Mouse (Mus musculus) MEL (cell line): ENCODE results near the gene Olfr1202. TPM values are rescaled to one million over a fixed set of nuclear protein-coding genes. Genes with fewer than 3 reads are reported as not detected.

Experiments
- DNase-seq: peaks from one replicate; pipeline ENCODE4 v3.0.0; 2011; ENCODE audit warnings: low read depth, low spot score
- H3K27ac ChIP-seq: 2 replicates; pipeline ENCODE4 v1.5.1; 2012; ENCODE audit warnings: low read depth, mild to moderate bottlenecking, control low read depth, low read length, moderate library complexity; ENCODE audit not compliant: control insufficient read depth
- H3K27me3 ChIP-seq, 2 experiments: fragments of 150-350 bp in 1 of 2; sonication (generic) in 1 of 2; 2 replicates each; pipeline ENCODE4 v1.6.1; 2012; ENCODE audit warnings: low read length in 2 of 2, mild to moderate bottlenecking in 2 of 2, improper control_type of control experiment in 1 of 2, moderate library complexity in 1 of 2; ENCODE audit not compliant: insufficient read depth in 2 of 2, control insufficient read depth in 1 of 2
- H3K36me3 ChIP-seq, 2 experiments: 2 replicates each; pipeline ENCODE4 v1.6.1; 2012 to 2014; ENCODE audit warnings: low read length in 2 of 2, improper control_type of control experiment in 1 of 2, inconsistent platforms in 1 of 2, mild to moderate bottlenecking in 1 of 2; ENCODE audit not compliant: insufficient read depth in 2 of 2, control insufficient read depth in 1 of 2
- H3K4me1 ChIP-seq, 2 experiments: fragments of 150-350 bp in 1 of 2; sonication (generic) in 1 of 2; 2 replicates each; pipeline ENCODE4 v1.6.1; 2012; ENCODE audit warnings: low read length in 2 of 2, improper control_type of control experiment in 1 of 2, mild to moderate bottlenecking in 1 of 2; ENCODE audit not compliant: insufficient read depth in 2 of 2, control insufficient read depth in 1 of 2
- H3K4me3 ChIP-seq, 2 experiments: fragments of 150-350 bp in 1 of 2; sonication (generic) in 1 of 2; 2 replicates each; pipeline ENCODE4 v1.5.1; 2012; ENCODE audit warnings: low read depth in 2 of 2, low read length in 2 of 2, mild to moderate bottlenecking in 2 of 2, moderate library complexity in 2 of 2, control low read depth in 1 of 2, improper control_type of control experiment in 1 of 2; ENCODE audit not compliant: control insufficient read depth in 1 of 2, insufficient read depth in 1 of 2
- H3K79me2 ChIP-seq: 2 replicates; pipeline ENCODE4 v1.6.1; 2012; ENCODE audit warnings: mild to moderate bottlenecking, low read length, moderate library complexity; ENCODE audit not compliant: control insufficient read depth, poor library complexity, insufficient read depth
- H3K9ac ChIP-seq: 2 replicates; pipeline ENCODE4 v1.6.1; 2012; ENCODE audit warnings: low read depth, mild to moderate bottlenecking, control low read depth, low read length, moderate library complexity; ENCODE audit not compliant: control insufficient read depth, poor library complexity, severe bottlenecking
- H3K9me3 ChIP-seq: fragments of 150-350 bp; sonication (generic); replicated peaks from 2 replicates; pipeline ENCODE4 v1.6.1; 2012; ENCODE audit warnings: mild to moderate bottlenecking, low read length, improper control_type of control experiment, moderate library complexity; ENCODE audit not compliant: insufficient read depth
- CHD2 ChIP-seq: IDR thresholded peaks from 2 replicates; pipeline ENCODE4 v1.6.1; 2011; ENCODE audit warnings: low read length, improper control_type of control experiment
- CTCF ChIP-seq, 3 experiments: IDR thresholded peaks in 2 of 3; conservative IDR thresholded peaks in 1 of 3; 2 replicates each; pipeline ENCODE4 v1.5.1; 2011 to 2012; ENCODE audit warnings: low read length in 3 of 3, low read depth in 2 of 3, mild to moderate bottlenecking in 2 of 3, improper control_type of control experiment in 1 of 3, inconsistent platforms in 1 of 3, mixed read lengths in 1 of 3, moderate library complexity in 1 of 3; ENCODE audit not compliant: control insufficient read depth in 1 of 3, insufficient read depth in 1 of 3, poor library complexity in 1 of 3, severe bottlenecking in 1 of 3
- EP300 ChIP-seq, 2 experiments: IDR thresholded peaks; 2 replicates each; pipeline ENCODE4 v1.6.1; 2011; ENCODE audit warnings: improper control_type of control experiment in 2 of 2, low read length in 2 of 2, low read depth in 1 of 2, mild to moderate bottlenecking in 1 of 2
- GATA1 ChIP-seq: IDR thresholded peaks from 2 replicates; pipeline ENCODE4 v1.6.1; 2011; ENCODE audit warnings: low read depth, low read length, improper control_type of control experiment
- HCFC1 ChIP-seq: IDR thresholded peaks from 2 replicates; pipeline ENCODE4 v1.6.1; 2012; ENCODE audit warnings: low read depth, mild to moderate bottlenecking, inconsistent platforms, low read length, improper control_type of control experiment, moderate library complexity
- JUND ChIP-seq: IDR thresholded peaks from 2 replicates; pipeline ENCODE4 v1.6.1; 2011; ENCODE audit warnings: low read depth, mild to moderate bottlenecking, improper control_type of control experiment, low read length
- KAT2A ChIP-seq: conservative IDR thresholded peaks from 2 replicates; pipeline ENCODE4 v1.6.1; 2012; ENCODE audit warnings: low read depth, low read length, improper control_type of control experiment, inconsistent platforms
- MAX ChIP-seq: IDR thresholded peaks from 2 replicates; pipeline ENCODE4 v1.6.1; 2011; ENCODE audit warnings: low read length, improper control_type of control experiment
- MAZ ChIP-seq: IDR thresholded peaks from 2 replicates; pipeline ENCODE4 v1.6.1; 2012; ENCODE audit warnings: low read depth, mild to moderate bottlenecking, inconsistent platforms, low read length, improper control_type of control experiment
- MYC ChIP-seq: IDR thresholded peaks from 2 replicates; pipeline ENCODE4 v1.6.1; 2011; ENCODE audit warnings: low read depth, mild to moderate bottlenecking, low read length, improper control_type of control experiment, moderate library complexity
- NELFE ChIP-seq: IDR thresholded peaks from 2 replicates; pipeline ENCODE4 v1.6.1; 2011; ENCODE audit warnings: low read depth, low read length, improper control_type of control experiment
- POLR2A ChIP-seq, 2 experiments: IDR thresholded peaks; 2 replicates each; pipeline ENCODE4 v1.6.1; 2011 to 2012; ENCODE audit warnings: low read length in 2 of 2, mild to moderate bottlenecking in 2 of 2, control low read depth in 1 of 2, improper control_type of control experiment in 1 of 2, low read depth in 1 of 2, moderate library complexity in 1 of 2; ENCODE audit not compliant: control insufficient read depth in 1 of 2, insufficient read depth in 1 of 2, poor library complexity in 1 of 2
- POLR2AphosphoS5 ChIP-seq: IDR thresholded peaks from 2 replicates; pipeline ENCODE4 v1.6.1; 2012; ENCODE audit warnings: low read depth, borderline replicate concordance, mild to moderate bottlenecking, inconsistent platforms, low read length, moderate library complexity, mixed read lengths
- RAD21 ChIP-seq: IDR thresholded peaks from 2 replicates; pipeline ENCODE4 v1.6.1; 2011; ENCODE audit warnings: mild to moderate bottlenecking, low read depth, low read length, improper control_type of control experiment
- RCOR1 ChIP-seq: IDR thresholded peaks from 2 replicates; pipeline ENCODE4 v1.6.1; 2012; ENCODE audit warnings: low read depth, mild to moderate bottlenecking, inconsistent platforms, low read length, improper control_type of control experiment
- SIN3A ChIP-seq: IDR thresholded peaks from 2 replicates; pipeline ENCODE4 v1.6.1; 2012; ENCODE audit warnings: low read length, improper control_type of control experiment, inconsistent platforms
- TBP ChIP-seq: IDR thresholded peaks from 2 replicates; pipeline ENCODE4 v1.8.0; 2011; ENCODE audit warnings: low read depth, low read length, improper control_type of control experiment
- UBTF ChIP-seq: IDR thresholded peaks from 2 replicates; pipeline ENCODE4 v1.6.1; 2012; ENCODE audit warnings: low read depth, mild to moderate bottlenecking, inconsistent platforms, low read length, improper control_type of control experiment, moderate library complexity, borderline replicate concordance; ENCODE audit not compliant: insufficient read depth
- USF2 ChIP-seq, 2 experiments: IDR thresholded peaks; 2 replicates each; pipeline ENCODE4 v1.6.1; 2011 to 2012; ENCODE audit warnings: improper control_type of control experiment in 2 of 2, low read length in 2 of 2, borderline replicate concordance in 1 of 2, inconsistent platforms in 1 of 2, low read depth in 1 of 2, mild to moderate bottlenecking in 1 of 2; ENCODE audit not compliant: insufficient read depth in 1 of 2
- ZC3H11A ChIP-seq: IDR thresholded peaks from 2 replicates; pipeline ENCODE4 v1.6.1; 2012; ENCODE audit warnings: low read depth, mild to moderate bottlenecking, inconsistent platforms, low read length, improper control_type of control experiment
- ZKSCAN1 ChIP-seq: IDR thresholded peaks from 2 replicates; pipeline ENCODE4 v1.6.1; 2012; ENCODE audit warnings: low read depth, mild to moderate bottlenecking, inconsistent platforms, low read length, improper control_type of control experiment, moderate library complexity
- ZMIZ1 ChIP-seq: IDR thresholded peaks from 2 replicates; pipeline ENCODE4 v1.6.1; 2012; ENCODE audit warnings: low read depth, mild to moderate bottlenecking, inconsistent platforms, low read length, improper control_type of control experiment, moderate library complexity
- ZNF384 ChIP-seq: IDR thresholded peaks from 2 replicates; pipeline ENCODE4 v1.6.1; 2012; ENCODE audit warnings: low read depth, mild to moderate bottlenecking, inconsistent platforms, low read length, improper control_type of control experiment
- polyA plus RNA-seq, 2 experiments: library from polyadenylated mRNA; stranded (reverse) in 1 of 2; unstranded in 1 of 2; fragments of >175 nt in 1 of 2; fragments of >200 nt in 1 of 2; gene quantifications; 2 replicates each; pipeline versions ENCODE4 v1.2.1 to v1.2.4; 2012; ENCODE audit warnings: low replicate concordance in 2 of 2, low read depth in 1 of 2; ENCODE audit not compliant: insufficient read length in 2 of 2, insufficient read depth in 1 of 2, missing spikeins in 1 of 2
- total RNA-seq: library from RNA; depleted of rRNA; stranded (reverse); fragments of 300-350 nt; gene quantifications from 2 replicates; pipeline ENCODE4 v1.2.3, GENCODE M21; 2012; rRNA removed

The Olfr1202 gene
- total RNA-seq (not detected in 2 replicates), polyA plus RNA-seq (not detected)

DNA sequence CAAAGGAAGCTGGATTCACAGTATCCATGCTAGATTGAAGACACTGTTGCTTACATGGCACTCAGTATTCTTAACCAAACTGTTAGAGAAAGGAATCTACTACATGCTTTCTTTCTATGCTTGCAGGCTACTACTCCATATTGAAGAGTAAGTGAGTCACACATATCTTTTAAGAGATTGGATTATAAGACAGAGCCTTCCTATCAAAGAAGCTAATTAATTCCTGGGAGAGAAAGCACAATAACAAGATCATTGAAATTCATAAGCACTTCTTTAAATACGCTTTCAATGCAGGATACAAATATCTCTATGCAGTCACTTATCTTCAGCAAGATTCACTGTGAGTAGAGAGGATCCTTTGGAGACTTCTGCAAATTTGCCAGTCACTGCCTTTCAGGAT, at the start of gene Olfr1202:
Gene Olfr1202, plus strand, starts transcription at position 301 of the 400 bp plus-strand sequence.
- Histone ChIP-seq H3K4me3 (no peak within 1 kb of the TSS), H3K27me3 (no peaks in the 10 kb centered on the region), H3K4me1 (no peaks in the 10 kb centered on the region), H3K9me3 (no peaks in the 10 kb centered on the region), H3K27ac (no peak within 1 kb of the TSS), H3K36me3 (no peaks in the 10 kb centered on the region), H3K9ac (no peak within 1 kb of the TSS), H3K79me2 (no peaks in the 10 kb centered on the region)
- no peak for DNase-seq
- TF ChIP-seq UBTF (no peak), JUND (no peak), CHD2 (no peak), MAX (no peak), SIN3A (no peak), RAD21 (no peak), CTCF (IDR thresholded peaks at IDR 0.05 in 2 of 3, conservative IDR thresholded peaks at IDR 0.05 in 1 of 3; ENCODE audit: control insufficient read depth in 1 of 3, insufficient read depth in 1 of 3, low read depth in 2 of 3, low read length in 3 of 3, poor library complexity in 1 of 3, severe bottlenecking in 1 of 3) (no peak), USF2 (IDR thresholded peaks at IDR 0.05; ENCODE audit: borderline replicate concordance in 1 of 2, insufficient read depth in 1 of 2, low read depth in 1 of 2, low read length in 2 of 2) (no peak), ZC3H11A (no peak), HCFC1 (no peak), ZMIZ1 (no peak)

GRCm38 (mm10) chr2:88770388-88770787, 43.9 kb upstream of the Olfr1202 start, which contains the start of gene Olfr1200:
Gene Olfr1200 (minus strand): TSS chr2:88770488.
- Histone ChIP-seq H3K4me1 (no peaks in the 10 kb centered on the region), H3K79me2 (no peaks in the 10 kb centered on the region), H3K4me3 (no peak within 1 kb of the TSS), H3K9ac (no peak within 1 kb of the TSS), H3K36me3 (no peaks in the 10 kb centered on the region), H3K9me3 (no peaks in the 10 kb centered on the region), H3K27me3 (no peaks in the 10 kb centered on the region), H3K27ac (no peak within 1 kb of the TSS)
- DNase-seq: no peak
- TF ChIP-seq KAT2A (no peak), HCFC1 (no peak)

- Histone ChIP-seq H3K36me3 (no peaks in the 10 kb centered on the region), H3K79me2 (no peaks in the 10 kb centered on the region), H3K4me1 (no peaks in the 10 kb centered on the region), H3K9me3 (no peaks in the 10 kb centered on the region), H3K4me3 (no peak within 1 kb of the TSS), H3K27ac (no peak within 1 kb of the TSS), H3K9ac (no peak within 1 kb of the TSS), H3K27me3 (no peaks in the 10 kb centered on the region)
- no peak for DNase-seq
- TF ChIP-seq MAZ (no peak), MYC (no peak), HCFC1 (no peak), ZKSCAN1 (no peak), ZC3H11A (no peak), TBP (no peak), RCOR1 (no peak), NELFE (no peak), GATA1 (no peak), POLR2A (IDR thresholded peaks at IDR 0.05; ENCODE audit: control insufficient read depth in 1 of 2, insufficient read depth in 1 of 2, low read depth in 1 of 2, low read length in 2 of 2, poor library complexity in 1 of 2) (no peak), ZNF384 (no peak), EP300 (IDR thresholded peaks at IDR 0.05; ENCODE audit: low read depth in 1 of 2, low read length in 2 of 2) (no peak), POLR2AphosphoS5 (no peak)
These were observed 21.6 kb upstream of the Olfr1202 start, which contains the start of gene Olfr1201 for GRCm38 (mm10) chr2:88792736-88793135. Gene Olfr1201 (plus strand): TSS chr2:88793036.
